Mouse (Mus musculus): ENCODE measurements around the gene Folr1.

The Folr1 gene

GRCm38 (mm10) chr7:101870629-101871028 is at the start of gene Folr1:
TSS of gene Folr1 (minus strand) at chr7:101870788.
- in situ Hi-C loops (cut with MboI) = no loop called here

GRCm38 (mm10) chr7:101918071-101918470 is 47.5 kb upstream of the Folr1 start:
- in situ Hi-C loops (cut with MboI) = no loop called here

- in situ Hi-C loops (cut with MboI) = no loop called here
These were observed 41.4 kb upstream of the Folr1 start for GRCm38 (mm10) chr7:101911982-101912381.

- in situ Hi-C loops (cut with MboI) = no loop called here
These were observed 39.5 kb upstream of the Folr1 start for GRCm38 (mm10) chr7:101910138-101910537.

GRCm38 (mm10) chr7:101908367-101908766 is 37.8 kb upstream of the Folr1 start:
- in situ Hi-C loops (cut with MboI) = no loop called here

GRCm38 (mm10) chr7:101906696-101907095 is 36.1 kb upstream of the Folr1 start:
- in situ Hi-C loops (cut with MboI) = no loop called here

- in situ Hi-C loops (cut with MboI) = no loop called here
These were observed 35.7 kb upstream of the Folr1 start, which contains the start of gene Tomt for GRCm38 (mm10) chr7:101906287-101906681. TSS of gene Tomt (minus strand) at chr7:101906359.

GRCm38 (mm10) chr7:101905561-101906286 is 35.1 kb upstream of the Folr1 start, which contains the start of gene Lamtor1:
TSS of gene Lamtor1 (plus strand) at chr7:101905904.
- in situ Hi-C loops (cut with MboI) = no loop called here

GRCm38 (mm10) chr7:101902846-101903245 is 32.3 kb upstream of the Folr1 start:
- in situ Hi-C loops (cut with MboI) = no loop called here

- in situ Hi-C loops (cut with MboI) = no loop called here
These were observed 31.4 kb upstream of the Folr1 start for GRCm38 (mm10) chr7:101901969-101902368.

GRCm38 (mm10) chr7:101900331-101901097 is 29.9 kb upstream of the Folr1 start:
- in situ Hi-C loops (cut with MboI) = no loop called here

GRCm38 (mm10) chr7:101896104-101897066 is 25.8 kb upstream of the Folr1 start:
- in situ Hi-C loops (cut with MboI) = no loop called here

GRCm38 (mm10) chr7:101895695-101896094 is 25.1 kb upstream of the Folr1 start:
- in situ Hi-C loops (cut with MboI) = no loop called here

GRCm38 (mm10) chr7:101888460-101888859 is 17.9 kb upstream of the Folr1 start:
- in situ Hi-C loops (cut with MboI) = no loop called here

GRCm38 (mm10) chr7:101886274-101886673 is 15.7 kb upstream of the Folr1 start:
- in situ Hi-C loops (cut with MboI) = no loop called here

- in situ Hi-C loops (cut with MboI) = no loop called here
These were observed 13.6 kb upstream of the Folr1 start for GRCm38 (mm10) chr7:101884160-101884559.

GRCm38 (mm10) chr7:101882413-101883154 is 12.0 kb upstream of the Folr1 start:
- in situ Hi-C loops (cut with MboI) = no loop called here

GRCm38 (mm10) chr7:101880855-101881254 is 10.3 kb upstream of the Folr1 start:
- in situ Hi-C loops (cut with MboI) = no loop called here

- in situ Hi-C loops (cut with MboI) = no loop called here
These were observed 5.4 kb upstream of the Folr1 start for GRCm38 (mm10) chr7:101875978-101876377.

GRCm38 (mm10) chr7:101871296-101871695 is 708 bp upstream of the Folr1 start:
- in situ Hi-C loops (cut with MboI) = no loop called here

- in situ Hi-C loops (cut with MboI) = no loop called here
These were observed 1.5 kb downstream of the Folr1 start for GRCm38 (mm10) chr7:101869163-101869500.

All from mature B cell (primary cell).